Mouse (Mus musculus): ENCODE data around the gene Wasl. TPM values are rescaled to one million over a fixed set of nuclear protein-coding genes. Genes with fewer than 3 reads are reported as not detected.
A peak's percentile ranks its signal among the peaks of the same experiment; 100 is the strongest.

The Wasl gene
- total RNA-seq, 2 experiments from 2014 or later: 26.4 to 32.7 TPM

DNA sequence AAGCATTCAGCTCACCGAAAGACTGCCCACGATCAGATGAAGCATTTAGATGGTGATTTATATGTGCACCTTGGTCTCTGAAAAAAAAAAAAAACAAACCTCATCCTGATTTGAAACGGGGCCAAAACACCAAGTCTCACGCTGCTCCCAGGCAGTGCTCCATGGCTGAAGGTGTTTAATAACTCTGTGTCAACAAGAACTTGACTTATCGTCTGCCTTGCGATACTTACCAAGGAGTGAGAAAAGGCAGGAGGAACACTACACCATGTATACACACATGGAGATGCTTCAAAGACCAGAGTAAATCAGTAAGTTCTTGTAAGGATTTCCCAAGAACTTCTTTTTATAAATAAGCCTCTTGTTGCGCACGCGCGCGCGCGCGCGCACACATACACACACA, 57.3 kb downstream of the Wasl start:
- intact Hi-C loops (cut with DNase I): no loop called here

GRCm38 (mm10) chr6:24606512-24606911, 58.3 kb downstream of the Wasl start:
- intact Hi-C loops (cut with DNase I): no loop called here
- DNase-seq: no peak

More for the DNA sequence above, 57.3 kb downstream of the Wasl start:
- DNase-seq: no peak

- intact Hi-C loops (cut with DNase I): no loop called here
Observed at GRCm38 (mm10) chr6:24605631-24606030, 59.2 kb downstream of the Wasl start.

GRCm38 (mm10) chr6:24604289-24604688, 60.5 kb downstream of the Wasl start:
- intact Hi-C loops (cut with DNase I): no loop called here
- DNase-seq: no peak

More at GRCm38 (mm10) chr6:24605631-24606030, 59.2 kb downstream of the Wasl start:
- DNase-seq: no peak

GRCm38 (mm10) chr6:24602993-24603392, 61.8 kb downstream of the Wasl start:
- DNase-seq: no peak
- intact Hi-C loops (cut with DNase I): no loop called here

DNA sequence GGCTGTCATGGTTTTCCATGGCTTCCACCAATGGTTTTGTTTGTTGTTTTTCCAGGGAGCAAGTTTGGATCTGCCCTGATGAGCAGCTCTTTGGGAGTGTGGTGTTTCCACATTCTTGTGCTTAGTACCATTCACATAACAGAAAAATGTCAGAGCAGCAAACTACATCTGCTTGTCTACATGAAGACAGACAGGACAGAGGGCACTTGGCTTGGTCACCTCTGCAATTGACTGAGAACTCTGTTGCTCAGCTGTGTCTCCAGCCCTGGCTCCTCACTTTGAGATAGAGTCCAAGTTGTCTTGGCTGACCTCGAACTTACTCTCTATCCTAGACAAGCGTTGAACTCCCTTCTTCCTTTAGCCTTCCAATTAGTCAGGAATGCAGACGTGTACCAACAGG, 62.5 kb downstream of the Wasl start:
- intact Hi-C loops (cut with DNase I): no loop called here
- no peak for DNase-seq

DNA sequence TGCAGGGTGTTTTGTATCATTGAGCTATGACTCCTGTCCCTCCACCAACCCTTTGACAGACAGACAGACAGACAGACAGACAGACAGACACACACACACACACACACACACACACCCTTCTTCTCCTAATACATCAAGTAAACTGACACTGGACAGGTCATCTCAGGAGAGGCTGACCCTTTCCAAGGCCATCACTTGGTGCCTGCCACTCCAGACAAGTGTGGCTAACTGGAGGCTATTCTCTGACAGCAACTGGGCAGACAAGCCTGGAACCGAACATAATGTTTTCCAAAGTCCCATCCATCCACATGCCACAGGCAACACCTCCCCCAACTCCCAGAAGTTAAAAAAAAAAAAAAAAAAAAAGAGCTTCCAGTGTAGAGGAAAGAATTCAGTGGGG, 63.1 kb downstream of the Wasl start:
- no peak for DNase-seq
- intact Hi-C loops (cut with DNase I): no loop called here

DNA sequence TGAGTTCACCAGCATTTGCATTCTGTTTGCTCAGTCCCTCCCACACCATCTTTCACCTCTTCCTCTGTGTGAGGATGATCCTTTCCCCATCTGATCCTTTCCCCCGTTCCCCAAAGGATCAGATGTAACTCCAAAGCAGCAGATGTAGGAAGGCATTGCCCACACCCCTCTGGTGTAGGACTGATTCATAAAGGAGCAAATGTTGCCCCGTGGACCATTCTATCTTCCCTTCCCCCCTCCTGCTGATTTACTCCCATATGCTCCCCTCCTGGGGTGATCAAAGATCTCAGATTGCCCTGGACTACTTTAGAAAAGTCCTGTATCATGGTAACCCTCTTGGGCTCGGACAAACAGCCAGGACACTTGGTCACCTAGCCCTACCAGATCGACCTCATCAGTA, 64.1 kb downstream of the Wasl start:
- intact Hi-C loops (cut with DNase I): no loop called here
- no peak for DNase-seq

GRCm38 (mm10) chr6:24600134-24600533, 64.7 kb downstream of the Wasl start:
- DNase-seq: no peak
- intact Hi-C loops (cut with DNase I): no loop called here

DNA sequence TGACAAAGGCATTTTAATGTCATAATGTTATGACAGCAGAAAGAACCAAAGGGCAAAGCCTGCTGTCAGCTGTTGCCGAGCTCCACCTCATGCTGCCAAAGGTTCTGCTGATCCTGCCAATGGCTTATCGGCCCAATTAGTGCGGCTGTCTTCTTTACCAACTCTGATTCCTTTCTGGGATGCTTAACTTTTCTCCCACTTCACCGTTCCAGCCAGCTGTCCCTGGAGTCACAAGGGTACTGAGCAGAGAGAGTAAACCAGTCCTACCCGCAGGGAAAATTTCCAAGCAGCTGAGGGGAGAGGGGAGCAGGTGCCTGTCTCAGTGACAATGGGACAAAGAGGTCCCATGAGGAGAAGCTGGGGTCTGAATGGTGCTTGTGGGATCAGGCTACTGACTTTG, 65.2 kb downstream of the Wasl start:
- intact Hi-C loops (cut with DNase I): loop anchor here (2.0 kb wide), 1 partner anchor 29 kb away; no protein-coding TSS in a partner anchor
- no peak for DNase-seq

DNA sequence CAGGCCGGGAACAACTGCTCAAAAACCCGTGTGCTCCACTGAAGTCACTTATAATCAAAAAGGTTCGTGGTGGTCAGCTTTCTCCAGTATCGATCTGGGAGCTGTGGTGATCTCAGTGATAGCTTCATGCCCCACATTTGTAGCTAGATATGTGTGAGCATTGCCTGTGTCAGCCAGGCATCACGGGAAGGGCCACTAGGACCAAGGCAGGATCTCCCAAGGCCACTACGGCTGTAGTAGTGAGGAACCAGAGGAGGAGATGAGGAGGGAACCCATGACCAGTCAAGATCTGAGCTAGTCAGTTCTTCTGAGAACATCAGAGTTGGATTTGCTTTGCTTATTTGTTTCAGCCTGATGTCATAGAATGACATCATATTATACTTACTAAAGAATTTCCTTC, 65.6 kb downstream of the Wasl start:
- no peak for DNase-seq
- intact Hi-C loops (cut with DNase I): loop anchor here (2.0 kb wide), 1 partner anchor 28 kb away; no protein-coding TSS in a partner anchor

GRCm38 (mm10) chr6:24597500-24597899, 67.3 kb downstream of the Wasl start, which contains the start of gene Lmod2:
Gene Lmod2 (plus strand): TSS chr6:24597762.
- intact Hi-C loops (cut with DNase I): loop anchor here (1.0 kb wide), 1 partner anchor 10 kb away; no protein-coding TSS in a partner anchor
- DNase-seq: peak; percentile 68 to 76

GRCm38 (mm10) chr6:24591525-24592218, 73.1 kb downstream of the Wasl start:
- intact Hi-C loops (cut with DNase I): no loop called here
- DNase-seq: no peak

DNA sequence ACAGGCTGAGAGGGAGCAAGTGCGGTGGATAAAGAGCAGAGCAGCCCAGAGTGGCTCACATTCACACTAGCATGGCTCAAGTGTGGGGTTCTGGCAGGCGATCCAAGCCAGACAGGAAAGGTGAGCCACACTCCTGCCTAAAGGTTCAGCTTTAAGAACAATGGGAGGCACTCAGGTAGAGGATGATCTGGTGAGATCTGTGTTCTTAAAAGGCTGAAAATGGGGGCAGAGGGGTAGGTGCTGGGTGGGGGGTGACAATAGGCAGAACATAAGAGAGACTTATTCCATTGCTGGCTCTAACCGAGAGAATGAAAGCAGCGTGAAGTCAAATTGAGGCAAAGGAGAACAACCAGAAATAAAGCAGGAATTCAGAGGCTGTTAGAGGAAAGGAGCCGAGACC, 74.5 kb downstream of the Wasl start:
- intact Hi-C loops (cut with DNase I): no loop called here
- DNase-seq: no peak

- intact Hi-C loops (cut with DNase I): loop anchor here (1.0 kb wide), 1 partner anchor 10 kb away; the partner anchor contains the start of gene Lmod2
- peak; percentile 69 to 77 for DNase-seq
Observed at GRCm38 (mm10) chr6:24586885-24587284, 77.9 kb downstream of the Wasl start.

DNA sequence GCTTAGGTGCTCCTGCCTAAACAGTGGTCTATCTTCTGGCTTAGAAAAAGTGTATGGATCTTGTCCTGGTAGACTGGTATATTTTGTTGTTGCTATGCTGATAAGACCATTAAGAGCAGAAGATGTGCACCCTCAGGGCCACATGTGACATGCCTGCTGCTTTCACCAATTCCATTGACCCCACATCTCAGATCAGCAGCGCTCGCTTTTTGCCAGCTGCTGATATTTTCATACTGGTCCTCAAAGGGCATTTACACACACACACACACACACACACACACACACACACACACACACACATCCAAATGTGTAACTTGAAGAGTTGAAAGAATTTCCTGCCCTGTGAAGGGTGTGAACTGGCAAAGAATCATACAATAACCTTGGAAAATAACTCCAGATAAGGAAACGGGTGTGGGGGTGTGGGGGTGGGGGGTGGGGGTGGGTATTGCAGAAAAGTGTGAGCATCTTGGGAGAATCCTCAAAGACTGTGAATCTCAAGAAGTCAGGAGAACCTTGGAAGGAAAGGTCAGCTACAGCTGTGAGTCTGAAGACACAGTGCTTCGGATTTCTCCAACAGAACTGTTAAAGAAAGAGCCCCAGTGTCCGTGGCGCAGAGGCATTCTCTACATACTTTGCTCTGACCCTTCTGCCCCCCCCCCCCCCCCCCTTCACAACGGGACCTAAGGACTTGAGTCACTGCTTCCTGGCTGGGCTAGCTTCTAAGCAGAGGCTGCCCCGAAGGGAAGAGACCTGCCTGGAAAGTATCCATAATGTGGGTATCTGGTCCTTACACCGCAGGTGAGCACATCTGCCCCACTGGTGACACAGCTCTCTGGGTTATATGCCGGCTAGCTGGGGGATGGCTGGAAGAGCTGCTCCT, 79.1 kb downstream of the Wasl start:
- DNase-seq: peak in 1 of 2 experiments; percentile 62
- intact Hi-C loops (cut with DNase I): no loop called here

GRCm38 (mm10) chr6:24583456-24583855, 81.4 kb downstream of the Wasl start:
- peak in 1 of 2 experiments; percentile 46 for DNase-seq
- intact Hi-C loops (cut with DNase I): no loop called here

DNA sequence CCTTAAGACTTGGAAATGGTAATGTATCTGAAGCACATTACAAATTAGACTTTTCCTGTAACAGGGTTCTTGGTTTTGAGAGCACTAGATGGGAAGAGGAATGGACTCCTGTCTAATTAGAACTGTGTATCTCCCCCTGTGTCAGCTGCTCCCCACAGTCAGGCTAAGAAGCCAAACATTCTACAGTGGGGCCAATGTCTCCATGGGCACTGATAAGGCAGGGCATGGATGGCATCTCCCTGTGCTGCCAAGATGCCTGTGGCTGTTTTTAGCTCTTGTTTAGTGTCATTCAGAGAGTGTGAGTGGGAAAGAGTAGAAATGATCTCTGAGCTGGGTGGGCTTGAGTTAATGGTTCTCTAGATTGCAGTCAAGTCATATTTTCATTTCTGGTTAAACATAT, 91.5 kb downstream of the Wasl start:
- intact Hi-C loops (cut with DNase I): loop anchor here (5.0 kb wide), 1 partner anchor 39 kb away; no protein-coding TSS in a partner anchor
- DNase-seq: no peak

DNA sequence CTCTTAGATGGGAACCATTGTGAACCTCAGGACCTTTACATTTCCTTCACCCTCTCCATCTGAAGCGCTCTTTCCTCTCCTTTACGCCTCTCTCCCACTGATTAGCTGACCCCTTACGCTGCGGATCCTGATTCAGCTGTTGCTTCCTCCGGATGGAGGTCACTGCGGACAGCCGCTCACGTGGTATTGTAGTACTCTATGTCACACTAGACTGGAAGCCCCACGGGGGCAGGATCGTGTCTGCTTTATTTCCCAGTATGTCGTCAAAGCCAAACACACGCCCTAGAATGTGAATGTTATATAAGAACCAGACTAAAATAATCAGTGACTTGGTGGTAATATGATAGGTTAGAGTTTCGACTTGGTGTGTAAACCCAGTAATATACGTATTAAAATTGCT, 92.4 kb downstream of the Wasl start:
- DNase-seq: peak in 1 of 2 experiments; percentile 23
- intact Hi-C loops (cut with DNase I): loop anchor here (5.0 kb wide), 1 partner anchor 40 kb away; no protein-coding TSS in a partner anchor

DNA sequence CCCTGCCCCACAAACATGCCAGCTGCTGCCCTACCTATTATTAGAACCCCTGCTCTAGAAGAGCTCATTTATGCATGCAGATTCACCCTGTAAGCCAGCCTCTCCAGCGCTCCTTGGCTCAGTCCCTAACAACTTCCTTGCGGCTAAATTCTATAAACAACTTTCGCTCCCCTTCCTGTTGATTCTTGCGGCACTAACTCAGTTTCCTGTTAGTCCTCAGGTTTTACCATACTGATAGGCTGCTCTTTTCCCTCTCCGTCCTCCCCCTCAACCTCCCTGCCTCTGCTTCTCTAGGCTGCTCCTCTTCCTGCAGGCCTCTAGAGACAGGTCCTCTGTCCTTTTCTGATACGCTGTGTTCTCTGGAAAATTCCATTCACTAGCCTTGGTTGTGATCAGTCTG, 93.7 kb downstream of the Wasl start:
- peak in 1 of 2 experiments; percentile 30 for DNase-seq
- intact Hi-C loops (cut with DNase I): loop anchor here (2.0 to 5.0 kb wide), 2 partner anchors 28 to 41 kb away; no protein-coding TSS in a partner anchor

GRCm38 (mm10) chr6:24570278-24570677, 94.5 kb downstream of the Wasl start:
- intact Hi-C loops (cut with DNase I): loop anchor here (2.0 to 5.0 kb wide), 2 partner anchors 29 to 42 kb away; no protein-coding TSS in a partner anchor
- DNase-seq: peak in 1 of 2 experiments; percentile 33
